Mouse (Mus musculus): ENCODE results near the gene Mxi1. TPM values are rescaled to one million over a fixed set of nuclear protein-coding genes. Genes with fewer than 3 reads are reported as not detected.

Gene Mxi1
- polyA plus RNA-seq (2012; rRNA removed) = 10.9 and 12.7 TPM in 2 replicates

DNA sequence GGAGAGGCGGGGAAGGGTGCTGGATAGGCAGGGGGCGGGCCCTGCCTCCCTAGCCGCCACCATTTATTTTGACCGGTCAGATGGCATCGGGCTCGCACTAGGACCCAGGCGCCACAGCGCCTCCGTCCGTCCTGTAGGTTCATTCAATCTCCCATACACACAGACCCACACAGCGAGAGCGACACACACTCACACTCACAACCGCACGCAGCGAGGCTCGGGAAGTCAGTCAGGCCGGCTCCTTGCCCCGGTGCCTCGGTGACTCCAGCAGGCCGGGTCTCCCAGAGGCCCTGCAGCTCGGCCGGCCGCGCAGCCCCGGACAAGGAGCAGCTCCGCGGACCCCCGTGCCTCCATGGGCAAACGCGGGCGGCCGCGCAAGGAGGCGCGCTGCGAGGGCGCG lies at the start of gene Mxi1:
Gene Mxi1 (plus strand): TSS at position 171 of the 400 bp plus-strand sequence.
- DNase-seq (ENCODE audit: low read depth in 1 of 2, low spot score in 2 of 2) = peak; percentile 17 to 59
- no peaks in the 10 kb centered on the region for H3K27me3 ChIP-seq (ENCODE audit: control insufficient read depth, insufficient read depth, low read length)
- H3K36me3 ChIP-seq (ENCODE audit: control insufficient read depth, insufficient read depth, low read length) = no peaks in the 10 kb centered on the region
- peak within 1 kb of the TSS; percentile 91 for H3K4me3 ChIP-seq (ENCODE audit: extremely low read depth, insufficient read depth, insufficient read length)
- H3K4me1 ChIP-seq (ENCODE audit: control insufficient read depth, insufficient read depth, insufficient read length) = no peaks in the 10 kb centered on the region
- 1% methylated on average over 38 of the region's 38 CpGs for WGBS
- no peak for TF ChIP-seq CTCF (IDR thresholded peaks at IDR 0.05; ENCODE audit: extremely low read depth, insufficient read depth, insufficient read length, insufficient replicate concordance)
- TF ChIP-seq POLR2A (IDR thresholded peaks at IDR 0.05; ENCODE audit: low read depth, low read length) = no peak
- peak within 1 kb of the TSS; percentile 50 for H3K27ac ChIP-seq (ENCODE audit: insufficient read depth, low read length)

DNA sequence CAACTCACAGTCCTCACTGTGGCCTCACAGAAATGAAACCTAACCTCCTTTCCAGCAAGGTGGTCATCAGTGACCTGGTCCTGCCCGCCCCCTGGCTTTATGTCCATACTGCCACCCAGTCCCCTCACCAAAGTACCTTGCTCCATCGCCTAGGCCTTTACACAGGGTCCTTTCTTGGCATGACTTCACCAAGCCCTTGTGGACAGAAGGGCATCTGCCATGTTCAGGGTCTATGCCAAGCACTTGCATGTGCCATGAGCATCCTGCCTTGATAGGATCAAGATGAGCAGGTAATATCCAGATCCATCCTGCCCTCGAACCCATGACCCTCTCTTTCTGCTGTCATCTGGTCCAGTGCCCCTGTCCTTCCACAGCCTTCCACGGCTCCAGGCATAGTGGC lies 49.5 kb upstream of the Mxi1 start:
- H3K27ac ChIP-seq (ENCODE audit: insufficient read depth, low read length) = no peak overlapping the region

DNA sequence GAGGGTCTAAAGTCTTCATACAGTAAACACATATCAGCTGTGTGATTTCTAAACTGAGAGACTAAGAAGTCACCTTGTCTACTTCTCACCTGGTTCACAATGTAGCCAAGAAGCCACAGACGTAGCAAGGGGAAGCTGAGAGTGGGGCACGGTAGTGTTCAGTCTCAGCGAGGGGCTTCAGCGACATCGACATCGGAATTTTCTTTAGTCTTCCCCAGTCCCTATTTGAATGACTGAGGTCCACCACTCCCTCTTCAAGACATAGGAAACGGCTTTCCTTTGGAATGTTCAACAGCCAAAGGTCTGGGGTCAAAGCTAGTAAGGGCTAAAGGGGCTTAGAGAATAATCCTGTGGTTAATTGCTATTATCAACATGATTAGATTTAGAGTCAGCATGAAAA lies 48.3 kb upstream of the Mxi1 start:
- Histone ChIP-seq H3K27ac (ENCODE audit: insufficient read depth, low read length) (no peak overlapping the region), H3K4me3 (ENCODE audit: extremely low read depth, insufficient read depth, insufficient read length) (no peak overlapping the region), H3K27me3 (ENCODE audit: control insufficient read depth, insufficient read depth, low read length) (no peaks in the 10 kb centered on the region; the same call in 1 of the 2 replicates), H3K36me3 (ENCODE audit: control insufficient read depth, insufficient read depth, low read length) (no peaks in the 10 kb centered on the region), H3K4me1 (ENCODE audit: control insufficient read depth, insufficient read depth, insufficient read length) (no peaks in the 10 kb centered on the region; the same call in 1 of the 2 replicates)
- no peak for TF ChIP-seq CTCF (IDR thresholded peaks at IDR 0.05; ENCODE audit: extremely low read depth, insufficient read depth, insufficient read length, insufficient replicate concordance)
- no peak for TF ChIP-seq POLR2A (IDR thresholded peaks at IDR 0.05; ENCODE audit: low read depth, low read length)
- DNase-seq (ENCODE audit: low read depth in 1 of 2, low spot score in 2 of 2) = no peak
- WGBS = 91% methylated on average over 7 of the region's 7 CpGs

More for the DNA sequence above, 49.5 kb upstream of the Mxi1 start:
- WGBS = 93% methylated on average over 4 of the region's 4 CpGs
- no peak for TF ChIP-seq CTCF (IDR thresholded peaks at IDR 0.05; ENCODE audit: extremely low read depth, insufficient read depth, insufficient read length, insufficient replicate concordance)
- no peak for TF ChIP-seq POLR2A (IDR thresholded peaks at IDR 0.05; ENCODE audit: low read depth, low read length)
- DNase-seq (ENCODE audit: low read depth in 1 of 2, low spot score in 2 of 2) = no peak
- Histone ChIP-seq H3K4me3 (ENCODE audit: extremely low read depth, insufficient read depth, insufficient read length) (no peak overlapping the region), H3K4me1 (ENCODE audit: control insufficient read depth, insufficient read depth, insufficient read length) (no peaks in the 10 kb centered on the region; the same call in 1 of the 2 replicates), H3K27me3 (ENCODE audit: control insufficient read depth, insufficient read depth, low read length) (no peaks in the 10 kb centered on the region; the same call in 1 of the 2 replicates), H3K36me3 (ENCODE audit: control insufficient read depth, insufficient read depth, low read length) (no peaks in the 10 kb centered on the region)

DNA sequence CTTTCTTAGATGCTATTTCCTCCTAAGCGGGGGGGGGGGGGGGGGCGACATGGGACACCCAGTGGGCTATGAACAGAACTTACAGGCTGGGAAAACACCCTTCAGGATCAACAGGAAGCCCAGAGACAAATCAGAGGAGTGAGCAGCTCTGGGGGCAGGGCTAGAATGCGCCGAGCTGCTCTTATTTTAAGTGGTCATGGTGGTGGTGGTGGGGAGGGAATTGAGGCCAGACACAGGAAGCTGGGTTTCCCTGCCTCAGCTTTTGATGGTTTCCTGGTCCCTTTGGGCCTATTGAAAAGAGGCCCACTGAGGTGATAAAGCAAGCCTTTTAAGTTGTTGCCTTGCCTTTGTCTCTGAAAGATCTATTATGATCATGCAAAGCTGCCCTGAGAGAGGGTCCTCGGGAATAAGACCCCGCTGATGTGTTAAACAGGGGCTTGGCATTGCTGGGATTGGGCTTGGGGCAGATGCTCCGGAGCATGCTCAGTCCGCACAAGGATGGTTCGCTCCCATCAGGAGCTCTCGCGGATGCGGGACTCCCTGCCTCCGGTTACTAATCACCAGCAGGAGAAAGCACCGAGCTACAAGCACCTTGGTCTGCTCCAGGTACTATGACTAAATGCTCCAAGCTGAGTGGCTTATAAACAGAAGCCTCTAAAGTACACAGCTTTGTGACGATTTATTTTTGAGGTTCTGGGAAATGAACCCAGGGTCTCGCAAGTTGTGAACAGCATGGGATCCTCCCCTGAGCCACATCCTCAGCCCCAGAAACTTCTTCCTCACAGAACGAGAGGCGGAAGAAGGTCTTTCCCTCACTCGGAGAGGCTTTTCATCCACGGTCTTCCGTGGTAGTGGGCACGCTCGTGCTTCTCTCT lies 46.2 kb upstream of the Mxi1 start:
- Histone ChIP-seq H3K36me3 (ENCODE audit: control insufficient read depth, insufficient read depth, low read length) (no peaks in the 10 kb centered on the region), H3K4me3 (ENCODE audit: extremely low read depth, insufficient read depth, insufficient read length) (no peak overlapping the region), H3K27me3 (ENCODE audit: control insufficient read depth, insufficient read depth, low read length) (no peaks in the 10 kb centered on the region; the same call in 1 of the 2 replicates), H3K4me1 (ENCODE audit: control insufficient read depth, insufficient read depth, insufficient read length) (no peaks in the 10 kb centered on the region; the same call in 1 of the 2 replicates), H3K27ac (ENCODE audit: insufficient read depth, low read length) (no peak overlapping the region)
- WGBS = 17% methylated on average over 23 of the region's 23 CpGs
- DNase-seq (ENCODE audit: low read depth in 1 of 2, low spot score in 2 of 2) = peak in 1 of 2 experiments; percentile 14
- no peak for TF ChIP-seq POLR2A (IDR thresholded peaks at IDR 0.05; ENCODE audit: low read depth, low read length)
- TF ChIP-seq CTCF (IDR thresholded peaks at IDR 0.05; ENCODE audit: extremely low read depth, insufficient read depth, insufficient read length, insufficient replicate concordance) = no peak

DNA sequence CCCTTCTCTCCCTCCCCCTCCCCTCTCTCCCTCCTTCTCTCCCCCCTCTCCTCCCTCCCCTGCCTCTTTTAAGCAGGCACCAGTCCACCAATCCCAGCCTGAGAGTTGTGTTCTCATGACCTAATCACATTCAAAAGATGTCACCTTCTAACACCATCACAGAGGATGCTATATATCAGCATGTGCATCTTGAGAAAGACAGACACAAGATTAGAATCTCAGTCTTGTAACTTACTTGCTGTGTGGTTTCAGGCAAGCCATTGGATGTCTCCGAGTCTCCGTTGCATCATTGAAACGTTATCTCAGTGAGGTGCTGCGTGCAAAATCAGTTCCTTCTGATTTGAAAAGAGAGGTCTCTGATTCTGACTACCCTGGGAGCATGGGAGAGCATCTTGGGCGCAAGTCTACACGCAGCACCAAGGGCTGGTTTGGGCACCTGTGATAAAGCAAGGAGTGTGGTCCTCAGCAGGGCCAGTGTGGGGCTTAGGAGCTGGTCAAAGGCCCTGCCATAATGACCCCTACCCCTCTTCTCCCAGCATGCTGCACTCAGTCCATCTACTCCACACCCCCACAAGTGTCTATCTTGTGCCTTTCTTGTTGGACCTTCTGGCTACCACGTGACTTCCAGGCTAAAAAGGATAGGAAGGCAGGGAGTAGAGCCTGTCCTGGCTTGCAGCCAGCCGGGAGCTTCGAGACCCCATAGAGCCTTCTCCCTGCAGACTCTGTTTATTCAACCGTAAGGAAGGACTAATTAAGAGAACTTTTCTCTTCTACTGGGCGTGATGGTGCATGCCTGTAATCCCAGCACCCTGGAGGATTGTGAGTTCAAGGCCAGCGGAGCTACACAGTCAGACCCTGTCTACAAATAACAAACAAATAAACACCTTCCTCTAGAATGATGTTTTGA lies 45.2 kb upstream of the Mxi1 start:
- Histone ChIP-seq H3K27me3 (ENCODE audit: control insufficient read depth, insufficient read depth, low read length) (no peaks in the 10 kb centered on the region; the same call in 1 of the 2 replicates), H3K36me3 (ENCODE audit: control insufficient read depth, insufficient read depth, low read length) (no peaks in the 10 kb centered on the region), H3K4me3 (ENCODE audit: extremely low read depth, insufficient read depth, insufficient read length) (no peak overlapping the region), H3K27ac (ENCODE audit: insufficient read depth, low read length) (no peak overlapping the region), H3K4me1 (ENCODE audit: control insufficient read depth, insufficient read depth, insufficient read length) (no peaks in the 10 kb centered on the region; the same call in 1 of the 2 replicates)
- WGBS = 75% methylated on average over 12 of the region's 12 CpGs
- DNase-seq (ENCODE audit: low read depth in 1 of 2, low spot score in 2 of 2) = no peak
- TF ChIP-seq CTCF (IDR thresholded peaks at IDR 0.05; ENCODE audit: extremely low read depth, insufficient read depth, insufficient read length, insufficient replicate concordance) = no peak
- no peak for TF ChIP-seq POLR2A (IDR thresholded peaks at IDR 0.05; ENCODE audit: low read depth, low read length)

DNA sequence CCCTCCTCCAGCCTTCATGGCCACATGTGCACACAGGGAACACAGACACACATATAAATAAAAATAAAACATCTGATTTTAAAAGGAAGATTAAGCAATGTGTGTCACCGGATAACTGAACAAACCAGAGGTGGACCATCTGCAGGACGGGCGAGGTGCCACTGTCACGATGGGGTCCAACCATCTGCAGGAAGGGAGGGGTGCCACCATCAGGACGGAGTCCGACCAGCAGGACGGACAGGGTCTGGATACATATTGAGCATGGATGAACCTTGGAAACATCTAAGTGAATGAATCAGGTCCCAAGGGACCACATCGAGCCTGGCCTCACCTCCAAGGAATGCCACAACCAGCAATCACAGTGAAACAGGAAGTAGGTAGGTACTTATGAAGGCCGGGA lies 43.0 kb upstream of the Mxi1 start:
- DNase-seq (ENCODE audit: low read depth in 1 of 2, low spot score in 2 of 2) = no peak
- H3K4me3 ChIP-seq (ENCODE audit: extremely low read depth, insufficient read depth, insufficient read length) = no peak overlapping the region
- H3K4me1 ChIP-seq (ENCODE audit: control insufficient read depth, insufficient read depth, insufficient read length) = no peaks in the 10 kb centered on the region; the same call in 1 of the 2 replicates
- no peak overlapping the region for H3K27ac ChIP-seq (ENCODE audit: insufficient read depth, low read length)
- TF ChIP-seq CTCF (IDR thresholded peaks at IDR 0.05; ENCODE audit: extremely low read depth, insufficient read depth, insufficient read length, insufficient replicate concordance) (no peak), POLR2A (IDR thresholded peaks at IDR 0.05; ENCODE audit: low read depth, low read length) (no peak)
- H3K36me3 ChIP-seq (ENCODE audit: control insufficient read depth, insufficient read depth, low read length) = no peaks in the 10 kb centered on the region
- H3K27me3 ChIP-seq (ENCODE audit: control insufficient read depth, insufficient read depth, low read length) = peaks cover 2% of the 10 kb centered on the region; the same call in 1 of the 2 replicates
- WGBS = 87% methylated on average over 9 of the region's 9 CpGs

All from spleen, adult 2 months (tissue).